Mouse (Mus musculus) cerebellum, postnatal 10 days (tissue): Measurements from ENCODE around the gene Ccdc65.
A peak's percentile ranks its signal among the peaks of the same experiment; 100 is the strongest.

Source experiments
- DNase-seq, 2 experiments: peaks; one replicate each; pipeline ENCODE4 v3.0.0; 2021; ENCODE audit warnings: mixed read lengths in 2 of 2

Gene Ccdc65

DNA sequence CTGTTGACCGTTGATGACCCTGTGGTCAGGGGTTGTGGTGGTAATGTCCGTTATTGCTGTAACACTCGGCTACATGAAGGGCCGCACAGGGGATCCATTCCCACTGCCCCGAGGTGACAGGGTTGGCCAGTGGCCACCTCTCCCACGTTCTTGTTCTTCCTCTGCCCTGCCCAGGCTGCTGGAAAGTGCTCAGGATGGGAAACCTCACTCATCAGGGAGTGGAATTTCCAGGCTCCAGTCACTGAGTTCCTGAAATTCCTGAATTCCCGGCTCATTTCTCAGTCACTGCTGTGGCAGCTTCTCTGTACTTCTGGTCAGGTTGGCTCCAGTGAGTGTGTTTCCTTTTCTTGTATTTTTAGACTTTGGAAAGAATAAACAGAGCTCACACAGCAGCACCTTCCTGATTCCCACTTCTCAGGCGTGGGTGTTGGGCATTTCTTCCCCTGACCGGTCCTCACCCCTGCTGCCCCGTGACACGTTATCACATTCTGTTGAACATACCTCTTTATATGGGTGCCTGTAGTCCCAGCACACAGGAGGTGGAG, 15.8 kb upstream of the Ccdc65 start:
- DNase-seq: no peak

DNA sequence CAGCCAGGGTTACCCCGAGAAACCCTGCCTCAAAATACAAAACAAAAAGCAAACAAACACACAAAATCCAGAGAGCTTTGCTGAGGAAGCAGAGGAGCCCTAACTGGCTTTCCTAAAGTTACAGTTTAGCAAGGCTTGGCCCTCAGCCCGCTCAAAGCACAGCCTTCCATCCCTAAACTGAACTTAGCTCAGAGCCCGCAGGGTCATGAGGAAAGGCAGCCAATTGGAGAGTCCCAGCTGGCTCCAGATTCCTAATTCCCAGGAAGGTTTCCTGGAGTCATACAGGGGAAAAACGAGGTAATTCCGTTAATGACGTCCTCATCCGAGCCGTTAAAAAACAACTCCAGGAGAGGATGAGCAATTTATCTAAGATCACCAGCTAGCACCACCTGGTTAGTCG, 12.3 kb upstream of the Ccdc65 start:
- DNase-seq: no peak

DNA sequence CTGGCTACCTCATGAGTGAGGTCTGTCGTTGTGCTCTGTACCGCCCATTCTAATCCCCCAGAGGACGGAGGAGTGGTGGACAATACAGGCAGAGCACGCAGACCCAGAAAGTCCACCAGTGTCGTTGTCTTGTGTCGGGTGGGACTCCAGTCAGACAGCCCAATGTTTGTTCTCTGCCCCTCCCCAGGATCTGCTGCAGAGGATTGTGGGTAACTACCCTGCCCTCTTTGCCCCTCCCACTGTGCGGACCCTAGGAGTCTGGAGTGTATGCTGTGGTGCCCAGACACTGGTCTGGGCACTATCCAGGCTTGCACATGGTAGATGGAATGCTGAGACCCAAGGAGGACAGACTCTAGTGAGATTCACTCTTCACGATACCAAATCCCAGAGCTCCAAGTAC, 11.8 kb upstream of the Ccdc65 start:
- peak in 1 of 2 experiments; percentile 22 for DNase-seq

DNA sequence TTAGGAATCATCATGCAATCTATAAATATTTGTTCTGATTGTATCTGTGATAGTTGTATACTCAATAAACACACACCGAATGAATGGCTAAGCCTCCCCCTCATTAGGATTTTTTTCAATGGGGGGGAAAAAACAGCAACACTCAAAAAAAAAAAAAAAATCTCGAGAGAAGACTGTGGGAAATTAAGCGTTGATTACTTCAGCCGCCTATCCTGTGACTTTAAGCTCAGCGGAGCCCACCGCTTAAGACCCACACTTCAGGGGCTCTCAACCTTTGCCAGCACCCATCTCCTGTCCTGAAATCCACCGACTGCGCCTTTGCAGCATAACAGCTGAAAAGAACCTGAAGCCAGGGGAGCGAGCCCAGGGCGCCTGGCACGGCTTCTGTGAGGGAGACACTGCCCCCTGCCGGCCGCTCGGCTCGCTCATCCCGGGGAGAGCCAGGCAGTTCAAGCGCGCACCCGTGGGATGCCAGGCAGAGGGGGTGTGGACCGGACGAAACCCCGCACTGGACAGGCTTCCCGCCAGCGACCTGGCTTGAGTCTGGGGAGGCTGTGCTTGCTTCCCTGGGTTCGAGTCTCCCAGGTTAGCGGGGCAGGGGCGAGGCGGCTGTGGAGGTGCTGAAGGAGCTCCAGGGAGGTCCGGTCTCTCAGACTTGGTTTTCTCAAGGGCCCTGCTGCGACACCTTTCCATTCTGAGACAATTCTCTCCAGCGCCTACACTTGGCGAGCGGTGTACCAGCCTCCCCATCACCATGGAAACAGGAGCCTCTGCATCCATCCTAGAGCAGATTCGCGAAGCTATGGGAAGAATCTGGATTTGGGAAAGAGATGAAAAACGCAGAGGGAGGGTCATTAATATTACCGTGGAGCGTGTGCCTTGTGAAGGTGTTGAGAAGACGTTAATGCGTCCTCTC, 8.6 kb upstream of the Ccdc65 start:
- peak; percentile 93 to 94 for DNase-seq

DNA sequence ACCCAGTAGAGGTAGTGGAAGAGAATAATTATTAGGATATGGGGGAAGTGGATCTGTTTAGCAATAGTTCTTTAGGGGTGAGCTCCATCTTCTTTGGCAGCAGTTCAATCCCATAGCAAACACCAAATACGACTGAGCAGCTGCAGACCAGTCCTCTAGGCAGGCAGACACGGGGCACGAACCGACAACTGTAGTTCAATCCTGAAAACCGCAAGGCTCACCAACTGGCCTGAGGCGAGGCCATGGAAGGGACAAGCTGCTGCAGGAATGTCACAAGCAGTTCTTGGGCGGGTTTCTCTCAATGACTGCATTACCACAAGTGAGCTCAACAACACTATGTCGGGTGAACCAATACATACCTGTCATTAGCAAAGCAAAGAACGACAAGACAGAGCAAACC, 3.7 kb upstream of the Ccdc65 start:
- no peak for DNase-seq

DNA sequence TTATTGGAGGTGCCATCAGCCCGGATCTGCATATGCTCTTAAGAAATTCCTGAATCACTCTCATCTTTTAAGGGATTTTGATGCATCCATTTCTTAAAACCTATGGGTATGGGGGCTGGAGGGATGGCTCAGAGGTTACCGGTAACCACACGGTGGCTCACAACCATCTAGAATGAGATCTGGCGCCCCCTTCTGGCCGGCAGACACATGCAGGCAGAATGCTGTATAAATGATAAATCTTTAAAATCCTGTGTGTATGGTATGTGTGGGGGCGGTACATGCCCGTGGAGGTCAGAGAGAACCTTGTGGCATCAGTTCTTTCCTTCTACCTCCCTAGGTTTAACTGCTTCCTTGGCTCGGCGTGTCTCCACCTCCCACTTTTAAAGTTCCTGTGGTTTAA, 2.4 kb downstream of the Ccdc65 start:
- peak; percentile 89 to 93 for DNase-seq

DNA sequence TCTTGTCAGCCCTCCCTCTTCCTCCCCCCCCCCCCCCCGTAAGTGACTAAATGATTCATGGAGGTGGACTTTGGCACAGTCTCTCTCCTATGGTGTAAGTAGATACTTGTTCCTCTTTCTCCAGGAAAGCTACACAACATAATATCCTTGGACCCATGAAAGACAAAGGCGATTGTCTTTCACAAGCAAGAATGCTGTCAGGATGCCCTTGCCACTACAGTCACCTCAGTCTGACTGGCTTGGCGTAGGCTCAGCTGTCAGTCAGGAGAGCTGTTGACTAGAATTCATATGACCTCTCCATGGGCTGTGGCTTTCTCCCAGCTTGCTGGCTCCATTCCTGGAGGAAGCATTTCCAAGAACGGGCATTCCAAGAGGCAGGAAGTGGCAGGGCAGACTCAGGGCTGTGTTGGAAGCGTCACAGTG, 6.2 kb downstream of the Ccdc65 start:
- DNase-seq: peak; percentile 89 to 90

DNA sequence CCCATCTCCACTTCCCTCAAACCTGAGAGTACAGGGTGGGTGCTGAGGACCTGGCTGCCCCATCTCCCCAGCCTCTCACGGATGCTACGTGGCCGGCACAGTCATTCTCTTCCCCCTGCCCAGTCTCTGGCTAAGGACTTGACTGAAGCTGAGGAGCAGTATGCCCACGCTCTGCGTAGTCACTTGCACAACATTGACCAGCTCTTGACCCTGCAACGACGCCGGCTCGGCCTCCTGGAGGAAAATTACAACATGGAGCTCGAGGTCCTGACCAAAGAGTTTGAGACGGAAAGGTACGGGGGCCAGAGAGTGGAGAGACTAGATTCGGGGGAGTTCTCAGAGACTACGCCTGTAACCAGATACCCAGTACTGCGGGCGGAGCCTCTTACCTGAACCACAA, 9.3 kb downstream of the Ccdc65 start:
- no peak for DNase-seq

DNA sequence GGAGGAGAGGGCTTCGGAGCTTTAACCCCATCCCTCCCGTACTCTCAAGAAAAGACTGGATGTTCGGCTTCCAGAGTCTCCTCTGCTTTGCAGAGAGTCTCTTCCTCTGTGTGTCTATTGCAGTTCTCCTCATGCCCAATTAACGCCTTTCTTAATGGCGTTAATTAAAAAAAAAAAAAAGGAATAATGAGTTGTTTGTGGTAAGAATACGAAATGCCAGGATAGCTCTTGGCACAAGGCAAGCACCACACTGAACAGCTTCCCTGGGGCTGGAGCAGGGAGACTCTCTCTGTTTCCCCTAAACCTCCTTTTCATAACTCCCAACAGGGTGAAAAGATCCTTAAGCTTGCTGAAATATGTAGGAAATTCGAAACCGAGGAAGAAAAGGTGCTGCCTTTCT, 14.2 kb downstream of the Ccdc65 start:
- no peak for DNase-seq

DNA sequence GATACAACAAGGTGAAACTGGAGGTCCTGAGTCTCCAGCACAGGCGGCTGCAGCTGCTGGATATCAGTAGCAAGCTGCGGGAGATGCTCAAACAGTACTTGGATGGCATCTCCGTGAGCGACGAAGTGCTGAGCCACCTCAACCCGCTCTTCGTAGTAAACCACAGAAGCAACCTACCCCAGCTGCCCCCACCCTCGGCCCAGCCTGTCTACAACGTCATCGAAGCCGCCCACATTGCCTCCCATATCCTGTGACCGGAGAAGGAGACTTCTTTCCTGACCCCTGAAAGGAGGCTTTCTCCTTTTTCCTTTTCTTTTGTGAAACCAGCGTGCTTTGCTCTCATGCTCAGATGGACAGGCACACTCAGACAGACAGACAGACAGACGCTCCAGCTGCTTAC, 14.8 kb downstream of the Ccdc65 start:
- no peak for DNase-seq

DNA sequence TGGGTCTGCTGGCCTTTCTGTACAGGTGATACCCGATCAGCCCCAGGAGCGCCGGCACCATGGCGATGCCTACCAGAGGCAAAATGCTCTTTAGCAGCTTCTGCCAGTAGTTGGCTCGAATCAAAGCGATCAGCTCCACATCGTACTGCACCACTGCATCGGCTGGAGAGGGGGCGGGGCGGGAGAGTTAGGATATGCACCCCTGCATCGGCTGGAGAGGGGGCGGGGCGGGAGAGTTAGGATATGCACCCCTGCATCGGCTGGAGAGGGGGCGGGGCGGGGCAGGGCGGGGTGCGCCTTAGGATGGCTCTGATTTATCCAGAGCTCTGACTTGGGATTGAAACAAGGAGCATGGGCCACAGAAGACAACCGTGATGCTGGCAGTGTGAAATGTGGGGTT, 16.4 kb downstream of the Ccdc65 start:
- DNase-seq: peak in 1 of 2 experiments; percentile 22

DNA sequence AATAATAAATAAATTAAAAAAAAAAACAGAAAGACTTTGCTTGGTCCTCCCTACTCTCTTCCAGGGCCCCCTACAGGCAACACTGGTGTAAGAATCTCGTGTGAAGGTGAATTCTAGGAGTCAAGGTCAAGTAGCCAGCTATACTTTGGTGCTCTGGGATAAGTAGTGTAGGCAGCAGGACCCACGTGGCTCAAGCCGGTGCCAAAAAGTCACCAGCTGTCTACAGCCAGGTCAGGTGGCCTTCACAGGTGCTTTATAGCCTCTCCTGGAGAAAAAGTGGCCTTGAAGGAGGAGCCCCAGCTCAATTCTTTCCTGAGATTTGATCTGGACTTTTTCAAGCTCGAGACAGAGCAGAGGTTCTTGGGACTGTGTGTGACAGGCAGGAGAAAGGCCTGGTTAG, 18.1 kb downstream of the Ccdc65 start:
- DNase-seq: no peak

DNA sequence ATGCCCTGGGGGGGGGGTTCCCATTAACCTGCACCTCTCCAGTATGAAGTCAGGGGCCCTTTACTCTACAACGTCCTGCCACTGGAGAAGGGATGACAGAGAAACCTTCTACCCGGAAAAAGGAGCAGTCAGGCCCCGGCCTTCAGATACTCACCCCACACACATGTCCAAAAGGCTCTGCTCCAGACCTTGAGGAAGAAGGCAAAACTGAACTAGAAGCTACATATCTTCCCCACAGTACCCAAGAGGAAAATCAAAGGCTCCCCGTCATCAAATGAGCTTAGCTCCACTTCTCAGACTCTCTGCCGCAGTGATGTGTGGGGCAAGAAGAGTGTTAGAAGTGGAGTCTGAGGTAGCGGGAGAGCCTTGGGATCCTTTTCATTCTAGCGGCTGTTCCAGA, 18.7 kb downstream of the Ccdc65 start:
- no peak for DNase-seq

DNA sequence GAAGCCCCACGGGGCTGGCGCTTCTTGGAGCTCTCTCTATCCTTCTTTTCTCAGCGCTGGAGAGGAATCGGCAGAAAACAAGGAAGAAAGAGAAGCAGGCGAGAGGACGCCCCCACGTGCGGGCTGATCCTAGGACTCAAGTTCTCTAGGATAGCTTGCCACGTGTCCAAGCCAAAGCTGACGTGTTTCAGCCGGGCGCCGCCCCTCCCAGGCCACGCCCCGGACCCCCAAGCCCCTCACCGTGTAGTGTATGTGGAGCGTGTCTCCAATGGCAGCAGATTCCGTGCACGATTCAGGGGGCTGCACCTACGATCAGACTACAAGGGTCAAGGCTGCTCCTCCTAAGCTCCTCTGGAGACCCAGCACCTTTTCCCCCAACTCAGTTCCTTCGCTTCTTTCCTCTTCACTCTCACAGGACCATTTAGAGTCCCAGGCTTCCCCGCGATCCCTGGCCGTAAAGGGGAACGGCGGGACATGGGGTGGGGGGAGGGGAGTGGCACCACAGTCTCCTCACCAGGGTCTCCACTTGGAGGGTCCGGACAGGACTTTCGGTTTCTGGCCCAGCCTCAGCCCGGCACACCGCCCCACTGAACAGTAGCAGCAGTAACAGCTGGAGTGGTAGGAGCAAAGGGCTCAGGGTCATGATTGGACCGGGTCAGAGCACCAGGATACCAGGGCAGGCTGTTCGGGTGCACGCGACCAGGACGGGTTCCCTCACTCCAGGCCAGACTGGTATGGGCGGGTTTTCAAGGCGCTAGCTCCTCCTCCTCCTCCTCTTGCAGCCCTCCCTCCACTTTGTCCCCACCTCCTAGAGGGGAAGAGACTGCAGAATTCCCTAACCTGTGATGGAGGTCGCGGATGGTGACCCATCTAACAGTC, 19.7 kb downstream of the Ccdc65 start, which contains the start of gene Fkbp11:
Fkbp11 (minus strand) TSS at position 756 of the 879 bp plus-strand sequence.
- peak; percentile 68 to 71 for DNase-seq

DNA sequence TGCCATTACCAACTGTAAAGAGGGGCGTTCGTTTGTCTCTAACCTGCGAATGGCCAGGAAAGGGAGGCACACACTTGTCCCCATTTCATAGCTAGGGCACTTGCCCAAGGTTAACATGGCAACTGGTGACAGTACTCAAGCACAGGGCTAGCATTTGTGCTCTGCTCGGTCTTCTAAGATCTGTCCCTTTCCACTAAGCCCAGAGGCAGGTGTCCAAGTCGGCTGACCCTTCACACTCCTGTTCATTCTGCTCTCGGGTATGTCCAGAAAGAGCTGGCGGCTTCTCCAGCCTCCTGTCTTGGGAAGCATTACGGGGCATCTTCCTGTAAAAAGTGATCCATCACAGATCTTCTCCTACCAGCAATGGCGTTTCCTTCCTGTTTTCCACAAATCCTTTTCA, 20.4 kb downstream of the Ccdc65 start:
- peak; percentile 46 to 54 for DNase-seq

DNA sequence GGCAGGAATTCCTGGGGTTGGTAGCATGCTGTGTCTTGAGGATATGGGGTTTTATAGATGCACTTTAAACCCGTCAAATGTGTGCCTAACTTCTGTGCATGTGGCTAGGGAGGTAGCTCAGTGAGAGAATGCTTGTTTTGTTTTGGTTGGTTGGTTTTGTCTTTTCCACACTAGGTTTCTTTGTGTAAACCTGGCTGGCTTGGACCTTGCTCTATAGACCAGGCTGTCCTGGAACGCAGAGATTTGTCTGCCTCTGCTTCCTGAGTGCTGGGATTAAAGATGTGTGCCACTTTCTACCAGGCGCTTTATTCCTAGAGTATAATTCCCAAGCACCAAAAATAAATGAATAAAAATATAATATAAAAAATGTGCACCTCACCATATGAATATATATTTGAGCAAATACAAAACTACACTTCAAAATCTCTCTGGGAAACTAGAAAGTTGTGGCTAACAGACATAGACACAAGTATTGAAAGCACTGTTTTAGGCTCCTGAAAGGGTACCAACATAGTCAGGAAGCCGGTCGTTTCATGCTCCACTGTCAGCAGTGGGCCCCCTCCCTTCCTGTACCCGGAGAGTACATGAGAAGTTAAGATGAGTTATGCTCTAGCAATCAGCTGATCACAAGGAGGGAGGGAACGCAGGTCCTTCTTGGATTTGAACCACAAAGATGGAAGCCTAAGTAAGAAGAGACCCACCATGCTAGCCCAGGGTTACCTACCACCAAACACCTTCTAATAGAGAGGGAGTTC, 22.0 kb downstream of the Ccdc65 start:
- no peak for DNase-seq

DNA sequence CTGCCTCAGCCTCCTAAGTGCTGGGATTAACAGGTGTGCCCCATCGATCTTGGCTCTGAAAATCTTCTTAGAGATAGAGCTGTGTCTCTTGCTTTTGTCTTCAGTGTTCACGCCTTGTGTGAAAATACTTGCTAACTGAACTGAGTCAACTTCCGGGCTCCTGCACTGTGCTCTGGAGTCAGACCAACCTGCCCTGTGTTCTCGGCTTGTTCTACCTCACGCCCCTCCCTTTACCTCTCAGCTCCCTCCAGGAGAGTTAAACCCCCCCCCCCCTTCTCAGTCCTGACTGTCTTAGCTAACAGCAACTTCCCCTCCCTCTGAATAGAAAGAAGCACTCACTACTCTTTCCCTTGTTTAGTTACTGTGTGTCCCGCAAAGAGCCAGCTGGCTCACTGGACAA, 22.8 kb downstream of the Ccdc65 start:
- DNase-seq: no peak

DNA sequence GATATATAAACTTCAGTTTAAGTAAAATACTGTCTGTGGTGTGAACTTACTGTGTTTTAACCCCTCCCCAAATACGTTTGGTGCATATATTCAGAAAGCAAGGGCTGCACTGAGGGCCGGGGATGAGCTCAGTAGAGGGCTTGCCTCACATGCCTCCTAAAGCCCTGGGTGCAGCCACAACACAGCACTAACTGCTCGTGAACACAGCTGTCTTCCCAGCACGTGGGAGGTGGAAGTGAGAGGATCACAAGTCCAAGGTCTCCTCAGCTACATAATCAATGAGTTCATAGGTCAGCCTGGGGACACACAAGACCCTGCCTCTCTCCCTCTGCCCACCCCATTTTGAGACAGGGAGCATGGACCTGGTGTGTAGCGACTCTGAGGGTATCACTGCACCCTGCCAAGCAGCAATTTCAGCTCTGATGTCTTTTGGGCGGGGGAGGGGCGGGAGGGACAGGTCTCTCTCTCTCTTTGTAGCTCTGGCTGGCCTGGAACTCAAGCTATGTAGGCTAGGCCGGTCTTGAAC, 24.1 kb downstream of the Ccdc65 start:
- no peak for DNase-seq

DNA sequence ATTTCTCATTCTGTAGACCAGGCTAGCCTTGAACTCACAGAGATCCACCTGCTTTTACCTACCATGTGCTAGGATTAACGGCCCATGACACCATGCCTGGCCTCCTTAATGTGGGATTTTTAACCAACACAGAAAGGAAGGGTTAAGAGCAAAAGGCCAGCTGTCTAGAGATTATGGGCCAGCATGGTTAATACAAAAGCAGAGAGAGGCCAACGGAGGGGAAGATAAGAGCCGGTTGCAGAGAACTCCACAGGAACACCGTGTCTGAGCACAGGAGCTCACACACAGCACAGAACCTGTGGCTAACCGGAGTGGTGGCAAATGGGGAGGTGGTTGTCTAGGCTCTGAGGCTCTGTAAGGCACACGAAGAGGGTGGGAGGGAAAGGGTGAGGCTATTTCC, 25.4 kb downstream of the Ccdc65 start:
- no peak for DNase-seq

DNA sequence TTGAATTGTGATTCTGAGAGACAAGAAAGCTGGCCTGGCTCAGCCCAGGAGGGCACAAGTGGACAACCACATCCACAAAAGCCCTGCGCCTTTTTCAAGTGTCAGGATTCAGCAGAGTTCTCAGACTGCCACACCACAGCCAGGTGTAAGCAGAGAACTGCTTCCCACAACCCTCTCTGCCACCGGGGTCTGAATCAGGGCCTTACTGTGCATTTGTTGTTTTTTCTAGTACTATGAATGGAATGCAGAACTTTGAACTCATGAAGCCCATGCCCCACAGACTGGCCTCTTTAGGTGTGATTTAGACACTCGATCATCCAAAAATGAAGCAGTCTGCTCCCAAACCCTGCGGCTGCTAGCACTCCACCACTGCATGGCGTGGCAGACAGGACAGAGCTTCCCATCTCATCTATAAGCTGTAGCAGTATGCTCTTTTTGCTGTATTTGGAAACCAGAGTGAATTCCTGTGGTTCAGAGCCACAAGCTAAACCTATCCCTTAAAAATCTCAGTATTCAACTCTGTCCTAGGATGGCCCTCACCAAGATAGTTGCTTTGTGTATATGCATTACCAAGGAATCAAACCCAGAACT, 26.1 kb downstream of the Ccdc65 start:
- no peak for DNase-seq

DNA sequence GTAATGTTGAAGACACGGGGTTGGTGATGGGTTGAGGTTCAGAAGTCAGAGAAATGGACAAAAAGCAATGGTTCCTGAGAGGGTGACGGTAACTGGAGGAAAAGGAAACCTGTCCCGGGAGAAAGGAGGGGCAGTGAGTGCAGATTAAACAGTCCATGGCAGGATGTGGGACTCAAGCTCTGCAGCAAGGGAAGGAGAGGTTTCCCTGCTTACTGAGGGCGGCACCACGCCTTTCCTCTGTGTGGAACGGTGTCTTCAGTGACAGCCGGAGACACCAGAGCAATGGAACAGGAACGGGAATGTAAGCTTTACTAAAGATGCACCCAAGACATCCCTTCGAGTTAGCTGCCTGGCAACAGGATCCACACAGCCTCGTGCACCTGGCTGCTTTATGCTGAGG, 28.5 kb downstream of the Ccdc65 start:
- no peak for DNase-seq

DNA sequence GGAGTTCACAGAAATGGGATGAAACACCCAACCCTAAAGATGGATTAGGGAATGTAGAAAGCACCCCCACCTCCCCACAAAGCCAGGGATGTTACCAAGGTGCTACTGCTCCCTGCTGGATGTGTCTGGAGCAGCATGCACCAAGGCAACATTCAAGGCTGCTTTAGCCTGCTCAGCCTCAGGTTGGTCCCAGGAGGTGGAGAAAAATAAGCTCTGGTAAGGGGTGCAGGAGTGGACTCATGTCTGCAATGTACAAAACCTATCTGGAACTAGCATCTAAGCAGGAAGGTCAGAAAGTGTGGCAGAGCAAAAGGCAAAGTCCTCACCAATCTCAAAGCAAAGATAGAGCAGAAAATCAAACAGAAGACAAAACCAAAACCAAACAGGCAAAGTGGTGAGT, 29.9 kb downstream of the Ccdc65 start:
- DNase-seq: peak; percentile 69 to 75
